Mouse (Mus musculus): ENCODE measurements around the gene Gm5751. TPM values are rescaled to one million over a fixed set of nuclear protein-coding genes. Genes with fewer than 3 reads are reported as not detected.
"Not testable (repeated sequence)": the region's sequence is repeated elsewhere in the genome, so short reads cannot be mapped to it uniquely, and the experiment has no call there.

The Gm5751 gene
- not detected in 2 replicates for polyA plus RNA-seq (2015; fragmentation: Nextera tagmentation; extraction: Ambion mirVana)

DNA sequence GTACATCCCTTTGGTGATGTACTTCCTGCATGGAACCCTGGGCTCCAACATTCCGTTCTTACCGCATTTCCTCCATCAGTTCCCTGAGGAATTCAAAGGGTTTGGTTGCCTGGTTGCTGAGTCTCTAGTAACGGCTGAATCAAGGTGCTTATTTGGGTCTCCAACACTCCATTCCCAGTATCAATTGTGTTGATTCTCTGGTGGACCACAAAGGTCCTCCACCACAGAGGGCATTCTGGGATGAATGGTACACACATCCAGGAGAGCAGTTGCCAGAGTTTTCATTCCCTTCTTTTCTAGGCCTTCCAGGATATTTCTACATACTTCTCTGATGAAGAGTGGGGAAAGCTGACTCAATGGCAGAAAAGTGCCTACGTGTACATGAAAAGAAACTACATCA lies at the start of gene Gm5751:
Gene Gm5751, plus strand, starts transcription at position 301 of the 400 bp plus-strand sequence.
- not testable (repeated sequence) for H3K9ac ChIP-seq; H3K27me3 ChIP-seq; ATAC-seq (replicated peaks; ENCODE audit: low FRiP score); H3K36me3 ChIP-seq; H3K27ac ChIP-seq; H3K4me1 ChIP-seq; H3K9me3 ChIP-seq (replicated peaks); H3K4me2 ChIP-seq; H3K4me3 ChIP-seq (replicated peaks)
- WGBS: 94% methylated on average over 3 of the region's 4 CpGs

DNA sequence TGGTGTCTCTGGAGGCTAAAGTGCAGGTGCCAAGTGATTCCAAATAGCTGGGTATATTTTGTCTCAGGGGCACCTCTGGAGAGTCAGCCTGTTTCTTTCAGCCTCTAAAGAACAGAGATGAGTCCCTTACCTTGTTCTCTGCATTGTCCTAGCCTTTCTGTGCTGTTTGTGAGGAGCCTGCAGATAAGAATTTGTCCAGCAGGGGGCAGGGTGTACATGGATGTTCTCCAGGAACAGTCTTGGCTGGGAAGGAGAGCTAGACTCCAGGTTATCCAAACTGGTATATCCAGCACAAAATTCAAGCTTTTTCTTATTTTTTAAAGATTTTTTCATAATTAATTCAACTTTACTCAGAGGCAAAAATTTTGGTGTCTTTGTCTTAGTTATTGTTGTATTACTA lies 42.0 kb upstream of the Gm5751 start:
- ATAC-seq (replicated peaks; ENCODE audit: low FRiP score): no peak
- no peak overlapping the region for H3K27ac ChIP-seq
- no peak overlapping the region for H3K9ac ChIP-seq
- H3K27me3 ChIP-seq: no peaks in the 10 kb centered on the region
- no peaks in the 10 kb centered on the region for H3K4me1 ChIP-seq
- no peaks in the 10 kb centered on the region for H3K36me3 ChIP-seq
- H3K4me3 ChIP-seq (replicated peaks): no peak overlapping the region
- H3K9me3 ChIP-seq (replicated peaks): no peaks in the 10 kb centered on the region
- no peak overlapping the region for H3K4me2 ChIP-seq

DNA sequence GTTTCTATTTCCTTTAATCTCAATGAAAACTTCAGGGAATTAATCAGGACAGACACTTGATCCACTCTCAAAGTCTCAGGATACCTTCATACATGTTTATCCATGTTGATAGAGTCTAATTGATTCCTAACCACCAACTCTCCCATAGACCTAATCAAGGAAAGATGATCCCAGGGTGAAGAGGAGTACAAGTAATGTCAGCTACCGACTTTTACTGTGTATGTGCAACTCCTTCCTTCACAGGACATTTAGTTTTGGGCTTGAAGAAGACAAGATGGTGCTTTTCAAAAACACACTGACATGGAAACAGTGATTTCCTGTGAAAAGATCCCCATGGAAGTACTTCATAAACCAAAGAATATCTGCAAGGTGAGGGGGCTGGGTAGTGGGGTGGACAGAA lies 30.4 kb upstream of the Gm5751 start, which contains the start of gene Gm6592:
Gene Gm6592, plus strand, starts transcription at position 301 of the 400 bp plus-strand sequence.
- Histone ChIP-seq H3K27me3 (no peaks in the 10 kb centered on the region), H3K4me1 (no peaks in the 10 kb centered on the region), H3K9me3 (replicated peaks) (no peaks in the 10 kb centered on the region), H3K9ac (no peak within 1 kb of the TSS), H3K4me2 (no peak within 1 kb of the TSS), H3K36me3 (no peaks in the 10 kb centered on the region), H3K4me3 (replicated peaks) (no peak within 1 kb of the TSS), H3K27ac (no peak within 1 kb of the TSS)
- no peak for ATAC-seq (replicated peaks; ENCODE audit: low FRiP score)
- 70% methylated on average over 1 of the region's 1 CpGs for WGBS

DNA sequence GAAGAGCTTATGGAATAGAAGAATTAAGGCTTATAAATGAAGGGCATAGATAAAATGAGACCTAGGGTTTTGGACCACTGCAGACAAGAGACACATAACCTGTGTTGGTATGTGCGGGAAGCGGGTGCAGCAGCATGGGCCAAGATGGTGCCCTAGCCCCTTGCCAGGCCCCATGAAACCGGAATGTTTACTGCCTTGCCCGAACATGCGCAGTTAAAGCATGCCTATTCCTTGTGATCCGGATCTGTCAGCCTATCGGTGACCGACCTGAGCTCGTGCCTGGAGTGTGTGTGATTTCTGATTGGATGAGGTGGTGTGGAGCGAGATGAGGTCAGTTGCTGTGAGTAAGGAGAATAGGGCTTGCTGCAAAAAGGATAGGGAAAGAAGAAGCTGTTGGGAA lies 21.6 kb upstream of the Gm5751 start:
- Histone ChIP-seq H3K9me3 (replicated peaks) (no peaks in the 10 kb centered on the region), H3K4me1 (no peaks in the 10 kb centered on the region)
- 93% methylated on average over 10 of the region's 10 CpGs for WGBS

DNA sequence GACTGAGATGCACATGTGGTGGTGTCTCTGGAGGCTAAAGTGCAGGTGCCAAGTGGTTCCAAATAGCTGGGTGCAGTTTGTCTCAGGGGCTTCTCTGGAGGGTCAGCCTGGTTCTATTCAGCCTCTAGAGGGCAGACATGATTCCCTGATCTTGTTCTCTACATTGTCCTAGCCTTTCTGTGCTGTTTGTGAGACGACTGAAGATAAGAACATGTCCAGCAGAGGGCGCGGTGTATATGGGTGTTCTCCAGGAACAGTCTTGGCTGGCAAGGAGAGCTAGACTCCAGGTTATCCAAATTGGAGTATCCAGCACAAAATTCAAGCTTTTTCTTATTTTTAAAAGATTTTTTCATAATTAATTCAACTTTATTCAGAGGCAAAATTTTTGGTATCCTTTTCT lies 9.7 kb upstream of the Gm5751 start:
- H3K36me3 ChIP-seq; H3K9me3 ChIP-seq (replicated peaks); H3K9ac ChIP-seq; H3K27me3 ChIP-seq; H3K27ac ChIP-seq; ATAC-seq (replicated peaks; ENCODE audit: low FRiP score); H3K4me3 ChIP-seq (replicated peaks); H3K4me2 ChIP-seq; H3K4me1 ChIP-seq: not testable (repeated sequence)
- 5% methylated on average over 3 of the region's 3 CpGs for WGBS

More for the DNA sequence above, 21.6 kb upstream of the Gm5751 start:
- ATAC-seq (replicated peaks; ENCODE audit: low FRiP score): no peak
- no peak overlapping the region for H3K4me2 ChIP-seq
- H3K27me3 ChIP-seq: no peaks in the 10 kb centered on the region
- no peak overlapping the region for H3K27ac ChIP-seq
- H3K36me3 ChIP-seq: no peaks in the 10 kb centered on the region
- no peak overlapping the region for H3K9ac ChIP-seq
- no peak overlapping the region for H3K4me3 ChIP-seq (replicated peaks)

DNA sequence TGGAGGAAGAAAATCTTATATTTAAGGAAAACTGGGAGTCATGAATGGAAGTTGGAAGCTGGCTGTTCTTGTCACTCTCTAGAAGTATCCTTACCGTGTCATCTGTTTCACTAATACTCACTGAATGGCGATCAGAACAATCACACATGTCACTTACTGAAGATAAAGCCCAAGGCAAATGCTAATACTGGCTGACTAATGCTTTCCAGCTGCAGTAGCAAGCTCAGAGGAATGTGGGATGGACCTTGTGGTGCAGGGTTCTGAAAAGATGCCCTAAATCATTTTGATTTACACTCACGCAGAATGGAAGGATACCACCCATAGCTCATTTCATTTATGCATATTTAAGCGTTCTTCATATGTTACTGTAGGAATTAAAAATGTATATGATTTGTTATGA lies 10.3 kb downstream of the Gm5751 start:
- Histone ChIP-seq H3K9ac (no peak overlapping the region), H3K4me2 (no peak overlapping the region), H3K9me3 (replicated peaks) (no peaks in the 10 kb centered on the region), H3K27me3 (no peaks in the 10 kb centered on the region), H3K27ac (no peak overlapping the region), H3K4me3 (replicated peaks) (no peak overlapping the region), H3K4me1 (no peaks in the 10 kb centered on the region), H3K36me3 (no peaks in the 10 kb centered on the region)
- ATAC-seq (replicated peaks; ENCODE audit: low FRiP score): no peak
- 67% methylated on average over 4 of the region's 4 CpGs for WGBS

DNA sequence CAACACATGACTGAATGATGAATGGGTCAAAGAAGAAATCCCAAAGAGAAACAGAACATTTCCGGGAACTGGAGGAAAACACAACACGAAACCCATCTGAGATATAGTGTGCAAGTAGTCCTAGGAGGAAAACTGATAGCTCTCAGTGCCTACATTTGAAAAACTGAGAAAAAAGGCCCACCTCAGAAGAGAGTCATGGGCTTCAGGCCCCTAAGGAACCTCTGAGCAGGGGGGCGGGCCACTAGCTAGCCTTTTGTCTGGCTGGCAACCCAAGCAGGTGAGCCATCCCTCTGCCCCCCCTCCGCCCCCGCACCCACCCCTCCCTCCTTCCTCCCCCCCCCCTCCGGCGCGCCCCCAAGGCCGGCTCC lies 17.9 kb downstream of the Gm5751 start:
- H3K4me3 ChIP-seq (replicated peaks): peak overlapping the region; percentile 60
- no peak overlapping the region for H3K27ac ChIP-seq
- H3K9me3 ChIP-seq (replicated peaks): no peaks in the 10 kb centered on the region
- peak overlapping the region; percentile 72 for H3K4me2 ChIP-seq
- WGBS: 31% methylated on average over 3 of the region's 9 CpGs
- H3K9ac ChIP-seq: no peak overlapping the region
- ATAC-seq (replicated peaks; ENCODE audit: low FRiP score): peak; percentile 37; the same call in 1 of the 2 replicates
- no peaks in the 10 kb centered on the region for H3K4me1 ChIP-seq
- no peaks in the 10 kb centered on the region for H3K27me3 ChIP-seq
- H3K36me3 ChIP-seq: no peaks in the 10 kb centered on the region

DNA sequence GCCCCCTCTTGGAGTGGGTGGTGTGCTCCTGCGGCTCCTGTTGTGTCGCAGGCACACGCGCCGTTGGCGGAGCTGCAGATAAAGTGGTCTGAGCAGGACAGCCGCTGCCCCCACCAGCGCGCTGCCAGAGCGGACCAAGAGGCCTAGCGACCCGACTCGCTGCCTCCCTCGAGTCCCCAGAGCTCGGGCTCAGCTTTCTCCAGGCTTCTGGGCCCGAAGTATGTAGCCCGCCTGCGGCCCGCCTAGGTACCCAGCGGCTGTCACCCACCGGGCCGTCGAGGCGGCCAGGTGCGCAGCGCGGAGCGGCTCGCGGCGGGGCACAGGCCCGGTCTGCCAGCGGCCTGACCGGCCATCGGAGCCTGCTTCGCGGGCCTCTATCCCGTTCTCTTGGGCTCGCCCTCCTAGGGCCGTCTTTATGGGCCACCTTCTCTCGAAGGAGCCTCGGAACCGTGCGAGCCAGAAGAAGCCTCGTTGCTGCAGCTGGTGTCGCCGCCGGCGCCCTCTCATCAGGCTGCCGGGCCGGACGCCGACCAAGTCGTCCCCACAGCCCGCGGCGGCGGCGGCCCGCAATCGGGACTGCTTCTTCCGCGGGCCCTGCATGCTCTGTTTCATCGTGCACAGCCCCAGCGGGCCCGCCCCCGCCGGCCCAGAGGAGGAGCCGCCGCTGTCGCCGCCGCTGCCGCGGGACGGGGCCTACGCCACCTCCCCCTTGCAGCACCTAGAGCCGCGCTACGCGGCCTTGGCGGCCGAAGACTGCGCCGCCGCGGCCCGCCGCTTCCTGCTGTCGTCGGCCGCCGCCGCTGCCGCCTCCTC lies 18.5 kb downstream of the Gm5751 start, which contains the start of gene B630019K06Rik:
Gene B630019K06Rik, plus strand, starts transcription at position 40 of the 813 bp plus-strand sequence.
- peak within 1 kb of the TSS; percentile 60 for H3K4me3 ChIP-seq (replicated peaks)
- WGBS: 19% methylated on average over 68 of the region's 95 CpGs
- peak; percentile 96 for ATAC-seq (replicated peaks; ENCODE audit: low FRiP score)

DNA sequence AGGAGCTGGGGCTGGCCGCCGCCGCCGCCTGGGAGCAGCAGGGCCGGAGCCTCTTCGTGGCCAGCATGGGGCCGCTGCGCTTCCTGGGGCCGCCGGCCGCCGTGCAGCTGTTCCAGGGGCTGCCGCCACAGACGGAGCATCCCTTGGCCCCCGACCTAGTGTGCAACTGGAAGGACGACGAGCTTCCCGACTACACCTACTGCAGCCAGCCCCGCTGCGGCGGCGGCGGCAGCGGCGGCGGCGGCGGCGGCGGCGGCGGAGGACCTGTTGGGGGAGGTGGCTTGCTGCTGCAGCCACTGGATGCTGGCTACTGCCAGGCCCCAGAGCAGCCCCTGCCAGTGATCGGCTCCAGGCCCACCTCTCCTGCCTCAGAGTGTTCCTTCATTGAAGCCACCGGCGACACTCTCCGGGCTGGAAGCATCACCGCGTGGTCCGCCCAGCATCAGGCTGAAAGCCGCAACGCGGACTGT lies 19.2 kb downstream of the Gm5751 start:
- peak overlapping the region; percentile 61 for H3K9ac ChIP-seq
- peak overlapping the region; percentile 87 for H3K27ac ChIP-seq
- 24% methylated on average over 32 of the region's 42 CpGs for WGBS
- H3K9me3 ChIP-seq (replicated peaks): no peaks in the 10 kb centered on the region
- H3K27me3 ChIP-seq: no peaks in the 10 kb centered on the region
- H3K4me1 ChIP-seq: no peaks in the 10 kb centered on the region
- H3K4me2 ChIP-seq: peak overlapping the region; percentile 72
- H3K4me3 ChIP-seq (replicated peaks): peak overlapping the region; percentile 60
- ATAC-seq (replicated peaks; ENCODE audit: low FRiP score): peak; percentile 66
- no peaks in the 10 kb centered on the region for H3K36me3 ChIP-seq

More for the DNA sequence above, 18.5 kb downstream of the Gm5751 start, which contains the start of gene B630019K06Rik:
- Histone ChIP-seq H3K27me3 (no peaks in the 10 kb centered on the region), H3K36me3 (no peaks in the 10 kb centered on the region), H3K4me1 (no peaks in the 10 kb centered on the region), H3K4me2 (peak within 1 kb of the TSS; percentile 72), H3K27ac (peak within 1 kb of the TSS; percentile 87), H3K9ac (peak within 1 kb of the TSS; percentile 61), H3K9me3 (replicated peaks) (no peaks in the 10 kb centered on the region)

DNA sequence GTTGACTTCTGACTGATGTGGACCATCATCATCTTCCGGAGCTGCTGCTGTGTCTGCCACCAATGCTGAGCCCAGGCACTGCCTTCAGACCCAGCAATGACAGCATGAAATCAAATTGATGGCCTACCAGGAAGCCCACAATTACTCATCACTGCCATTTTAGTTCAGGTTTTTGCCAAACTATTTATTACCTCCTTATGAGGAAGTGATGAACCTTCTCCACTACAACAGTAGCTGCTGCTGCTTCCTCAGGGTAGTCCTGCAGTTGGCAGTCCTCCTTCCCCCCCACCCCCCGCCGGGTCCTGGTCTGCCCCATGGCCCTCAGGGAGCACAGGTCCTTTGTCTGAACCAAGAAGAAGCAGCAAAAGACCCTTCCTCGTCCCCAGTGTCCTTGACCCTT lies 26.8 kb downstream of the Gm5751 start:
- Histone ChIP-seq H3K4me3 (replicated peaks) (no peak overlapping the region), H3K9me3 (replicated peaks) (no peaks in the 10 kb centered on the region), H3K4me2 (no peak overlapping the region), H3K4me1 (no peaks in the 10 kb centered on the region), H3K9ac (no peak overlapping the region), H3K36me3 (no peaks in the 10 kb centered on the region), H3K27me3 (no peaks in the 10 kb centered on the region), H3K27ac (no peak overlapping the region)
- WGBS: 72% methylated on average over 4 of the region's 4 CpGs
- ATAC-seq (replicated peaks; ENCODE audit: low FRiP score): no peak

DNA sequence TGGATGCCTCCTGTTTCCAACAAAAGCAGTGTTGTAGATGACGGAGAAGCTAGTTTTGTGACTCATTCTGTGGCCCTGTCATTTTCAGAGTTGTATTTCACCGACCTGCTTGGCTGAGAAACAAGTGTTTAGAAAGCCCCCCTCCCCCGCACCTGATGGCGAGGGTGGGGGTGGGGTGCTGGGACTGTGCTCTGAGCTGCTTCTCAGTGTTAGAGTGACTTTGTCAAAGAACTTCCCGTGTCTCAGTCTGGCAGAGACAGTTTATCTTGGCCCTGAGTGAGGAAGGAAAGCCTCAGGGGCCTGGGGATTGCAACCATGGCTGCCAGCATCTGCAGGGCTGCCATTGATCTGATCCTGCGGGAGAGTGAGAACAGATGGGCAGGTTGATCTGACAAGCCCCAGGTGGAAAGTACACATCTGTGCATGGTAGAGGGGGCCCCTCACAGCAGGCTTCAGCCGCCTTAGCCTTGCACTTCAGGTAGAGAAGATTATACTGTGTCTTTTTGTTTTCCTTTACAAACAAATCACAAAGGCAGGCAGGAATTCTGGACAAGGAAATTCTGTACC lies 27.9 kb downstream of the Gm5751 start:
- Histone ChIP-seq H3K4me2 (no peak overlapping the region), H3K9me3 (replicated peaks) (no peaks in the 10 kb centered on the region), H3K27me3 (no peaks in the 10 kb centered on the region), H3K4me3 (replicated peaks) (no peak overlapping the region), H3K36me3 (no peaks in the 10 kb centered on the region), H3K4me1 (no peaks in the 10 kb centered on the region), H3K9ac (no peak overlapping the region), H3K27ac (no peak overlapping the region)
- WGBS: 29% methylated on average over 7 of the region's 7 CpGs
- ATAC-seq (replicated peaks; ENCODE audit: low FRiP score): no peak

DNA sequence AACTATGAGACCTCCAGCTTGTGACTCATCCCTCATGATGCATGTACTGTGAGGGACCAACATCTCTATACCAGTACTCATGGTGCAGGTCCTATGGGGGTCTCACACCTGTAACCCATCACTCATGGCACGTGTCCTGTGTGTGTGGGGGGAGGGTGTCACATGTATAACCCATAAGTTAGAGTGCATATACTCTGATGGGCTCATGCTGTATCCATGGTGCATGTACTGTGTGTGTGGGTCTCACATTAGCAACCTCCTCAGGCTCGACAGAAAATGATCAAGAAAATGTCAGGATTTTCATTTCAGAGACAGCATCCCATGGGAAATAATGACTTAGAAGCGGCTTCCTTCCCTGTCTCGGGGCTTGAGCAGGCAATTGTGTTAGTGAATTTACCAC lies 47.0 kb downstream of the Gm5751 start:
- ATAC-seq (replicated peaks; ENCODE audit: low FRiP score): no peak
- Histone ChIP-seq H3K4me2 (no peak overlapping the region), H3K36me3 (no peaks in the 10 kb centered on the region), H3K27ac (no peak overlapping the region), H3K4me1 (no peaks in the 10 kb centered on the region), H3K9ac (no peak overlapping the region), H3K9me3 (replicated peaks) (no peaks in the 10 kb centered on the region), H3K4me3 (replicated peaks) (no peak overlapping the region), H3K27me3 (no peaks in the 10 kb centered on the region)
- WGBS: 67% methylated on average over 4 of the region's 4 CpGs
